Mouse (Mus musculus) midbrain, postnatal 0 days (tissue): Measurements from ENCODE around the gene Trim61. TPM values are rescaled to one million over a fixed set of nuclear protein-coding genes. Genes with fewer than 3 reads are reported as not detected.

ENCODE experiments used
- ATAC-seq: fragments of 200-750 bp; cut with Nextera tagmentation; 2 replicates; pipeline ENCODE4 v1.8.0; 2017; ENCODE audit warnings: moderate number of reproducible peaks, mild to moderate bottlenecking, moderate TSS enrichment, moderate library complexity; ENCODE audit not compliant: low FRiP score
- DNase-seq: peaks from one replicate; pipeline ENCODE4 v3.0.0-alpha.2; 2015; ENCODE audit warnings: low spot score
- H3K27ac ChIP-seq: fragments of 300-500 bp; sonication (generic); 2 replicates; pipeline ENCODE4 v1.5.1; 2014; ENCODE audit warnings: low read depth, mild to moderate bottlenecking, low read length, mixed read lengths
- H3K27me3 ChIP-seq: fragments of 300-500 bp; sonication (generic); 2 replicates; pipeline ENCODE4 v1.6.1; 2014; ENCODE audit warnings: low read length, control low read depth, mixed read lengths; ENCODE audit not compliant: insufficient read depth
- H3K36me3 ChIP-seq: fragments of 300-500 bp; sonication (generic); 2 replicates; pipeline ENCODE4 v1.6.1; 2014; ENCODE audit warnings: low read length, control low read depth, mixed read lengths; ENCODE audit not compliant: insufficient read depth
- H3K4me1 ChIP-seq: fragments of 300-500 bp; sonication (generic); 2 replicates; pipeline ENCODE4 v1.6.1; 2014; ENCODE audit warnings: mild to moderate bottlenecking, control low read depth, antibody characterized with exemption, low read length, mixed read lengths; ENCODE audit not compliant: insufficient read depth
- H3K4me2 ChIP-seq: fragments of 300-500 bp; sonication (generic); 2 replicates; pipeline ENCODE4 v1.6.1; 2014; ENCODE audit warnings: low read depth, mild to moderate bottlenecking, low read length, mixed read lengths; ENCODE audit not compliant: poor library complexity, severe bottlenecking
- H3K4me3 ChIP-seq: fragments of 300-500 bp; sonication (generic); 2 replicates; pipeline ENCODE4 v1.5.1; 2014; ENCODE audit warnings: low read depth, mild to moderate bottlenecking, low read length, moderate library complexity
- H3K9ac ChIP-seq: fragments of 300-500 bp; sonication (generic); replicated peaks from 2 replicates; pipeline ENCODE4 v1.6.1; 2014; ENCODE audit warnings: mild to moderate bottlenecking, low read length, moderate library complexity, mixed read lengths; ENCODE audit not compliant: poor library complexity, severe bottlenecking
- H3K9me3 ChIP-seq: fragments of 300-500 bp; sonication (generic); 2 replicates; pipeline ENCODE4 v1.6.1; 2016; ENCODE audit warnings: low read length, control low read depth
- CTCF ChIP-seq: IDR thresholded peaks from 2 replicates; pipeline ENCODE4 v1.5.1; 2016; ENCODE audit warnings: antibody characterized with exemption, mild to moderate bottlenecking
- WGBS: fragments of 180-500 bp; shearing (Covaris S2); extraction: QIAGEN DNeasy Blood & Tissue Kit; methylation state at CpG from one replicate; pipeline ENCODE4 v1.1.7; 2014; 5-methylcytosine and 5-hydroxymethylcytosine counted together
- polyA plus RNA-seq: library from polyadenylated mRNA; unstranded; fragments of >200 nt; fragmentation: Nextera tagmentation; extraction: Ambion mirVana; gene quantifications from 2 replicates; pipeline ENCODE4 v1.2.1, GENCODE M21; 2015
- total RNA-seq: library from RNA; depleted of rRNA; stranded (reverse); fragments of >200 nt; gene quantifications from 2 replicates; pipeline ENCODE4 v1.2.3, GENCODE M21; 2014

Gene Trim61
- total and polyA plus RNA-seq, 2 experiments from 2014 or later: not detected

DNA sequence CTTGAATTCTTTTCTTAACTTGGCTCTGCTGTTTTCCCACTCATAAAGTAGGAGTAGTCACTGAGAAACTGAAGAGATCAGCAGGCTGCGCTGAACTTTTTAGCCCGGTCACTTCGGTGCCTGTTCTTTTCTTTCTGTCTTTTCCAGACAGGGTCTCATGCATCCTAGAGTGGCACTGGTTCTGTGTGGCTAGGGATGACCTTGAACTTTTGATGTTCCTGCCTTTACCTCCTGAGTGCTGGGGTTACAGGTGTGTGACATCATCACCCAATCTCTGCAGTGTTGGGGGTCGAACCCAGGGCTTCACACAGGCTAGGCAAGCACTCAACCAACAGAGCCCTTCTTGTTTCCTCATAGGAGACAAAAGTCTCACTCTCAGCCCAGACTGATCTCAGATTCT, 38.4 kb upstream of the Trim61 start:
- no peaks in the 10 kb centered on the region for H3K4me1 ChIP-seq
- no peaks in the 10 kb centered on the region for H3K9me3 ChIP-seq

DNA sequence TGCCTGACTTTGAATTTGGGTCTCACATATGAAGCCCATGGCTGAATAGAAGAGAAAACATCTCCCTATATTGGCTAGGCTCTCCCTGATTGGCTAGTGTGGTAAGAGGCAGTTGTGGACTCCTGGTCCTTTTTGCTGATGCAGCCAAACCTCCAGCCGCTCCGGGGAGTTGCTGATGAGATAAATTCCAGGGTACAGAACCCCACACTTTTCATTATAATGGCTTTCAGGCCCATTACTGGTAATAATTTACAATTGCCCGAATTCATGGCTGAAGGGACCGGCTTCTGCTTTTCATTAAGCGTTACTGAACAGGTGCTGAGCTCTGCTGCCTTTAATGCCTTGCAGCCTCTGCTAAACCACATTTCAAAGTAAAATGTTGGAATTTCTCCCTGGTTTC, 35.6 kb upstream of the Trim61 start:
- H3K27ac ChIP-seq: no peak overlapping the region

More for the DNA sequence above, 38.4 kb upstream of the Trim61 start:
- Histone ChIP-seq H3K36me3 (no peaks in the 10 kb centered on the region), H3K9ac (no peak overlapping the region), H3K4me2 (no peak overlapping the region), H3K4me3 (no peak overlapping the region), H3K27me3 (no peaks in the 10 kb centered on the region), H3K27ac (no peak overlapping the region)
- DNase-seq (no peak), ATAC-seq (no peak)
- 90% methylated on average over 4 of the region's 4 CpGs for WGBS
- no peak for TF ChIP-seq CTCF

DNA sequence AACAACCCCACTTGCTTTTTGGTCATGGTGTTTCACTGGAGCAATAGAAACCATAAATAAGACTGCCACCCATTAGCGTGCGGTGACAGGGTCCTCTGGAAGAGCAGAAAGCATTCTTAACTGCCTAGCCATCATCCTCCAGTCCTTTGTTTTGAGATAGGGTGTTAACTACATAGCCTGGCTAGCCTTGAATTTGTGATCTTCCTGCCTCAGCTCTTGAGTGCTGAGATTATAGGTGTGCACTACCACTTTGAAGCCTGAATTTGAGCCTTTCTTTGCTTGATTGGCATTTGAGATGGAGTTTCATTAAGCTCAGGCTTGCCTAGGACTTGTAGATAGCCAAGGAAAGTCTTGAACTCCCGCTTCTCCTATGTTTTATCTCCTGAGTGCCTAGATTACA, 35.2 kb upstream of the Trim61 start:
- Histone ChIP-seq H3K27me3 (no peaks in the 10 kb centered on the region), H3K9ac (no peak overlapping the region), H3K4me1 (no peaks in the 10 kb centered on the region), H3K36me3 (no peaks in the 10 kb centered on the region), H3K4me2 (no peak overlapping the region), H3K27ac (no peak overlapping the region), H3K9me3 (no peaks in the 10 kb centered on the region), H3K4me3 (no peak overlapping the region)
- WGBS: 94% methylated on average over 3 of the region's 3 CpGs
- DNase-seq (no peak), ATAC-seq (no peak)
- no peak for TF ChIP-seq CTCF

More for the DNA sequence above, 35.6 kb upstream of the Trim61 start:
- H3K4me1 ChIP-seq: no peaks in the 10 kb centered on the region
- no peak for TF ChIP-seq CTCF
- no peaks in the 10 kb centered on the region for H3K36me3 ChIP-seq
- H3K9me3 ChIP-seq: no peaks in the 10 kb centered on the region
- DNase-seq: no peak
- no peak for ATAC-seq
- 73% methylated on average over 5 of the region's 5 CpGs for WGBS
- no peak overlapping the region for H3K4me2 ChIP-seq
- H3K9ac ChIP-seq: no peak overlapping the region
- no peak overlapping the region for H3K4me3 ChIP-seq
- no peaks in the 10 kb centered on the region for H3K27me3 ChIP-seq

DNA sequence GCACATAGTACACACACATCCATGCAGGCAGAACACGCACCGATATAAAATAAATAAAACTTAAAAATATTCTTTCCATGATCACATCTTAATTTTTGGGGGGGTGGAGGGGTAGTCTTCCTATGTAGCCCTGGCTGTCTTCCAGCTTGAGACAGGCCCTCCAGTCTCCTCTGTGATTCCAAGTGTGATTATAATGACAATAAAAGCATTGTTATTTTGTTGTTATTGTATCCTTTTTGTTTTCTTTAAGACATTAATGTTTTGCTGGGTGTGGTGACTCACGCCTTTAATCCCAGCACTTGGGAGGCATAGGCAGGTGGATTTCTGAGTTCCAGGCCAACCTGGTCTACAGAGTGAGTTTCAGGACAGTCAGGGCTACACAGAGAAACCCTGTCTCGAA, 29.5 kb upstream of the Trim61 start:
- H3K9me3 ChIP-seq: no peaks in the 10 kb centered on the region
- no peak for ATAC-seq
- no peaks in the 10 kb centered on the region for H3K4me1 ChIP-seq
- H3K4me2 ChIP-seq: no peak overlapping the region
- H3K27me3 ChIP-seq: no peaks in the 10 kb centered on the region
- no peak for DNase-seq
- WGBS: 86% methylated on average over 4 of the region's 4 CpGs
- no peak overlapping the region for H3K9ac ChIP-seq
- H3K4me3 ChIP-seq: no peak overlapping the region
- H3K27ac ChIP-seq: no peak overlapping the region
- H3K36me3 ChIP-seq: no peaks in the 10 kb centered on the region
- TF ChIP-seq CTCF: no peak

DNA sequence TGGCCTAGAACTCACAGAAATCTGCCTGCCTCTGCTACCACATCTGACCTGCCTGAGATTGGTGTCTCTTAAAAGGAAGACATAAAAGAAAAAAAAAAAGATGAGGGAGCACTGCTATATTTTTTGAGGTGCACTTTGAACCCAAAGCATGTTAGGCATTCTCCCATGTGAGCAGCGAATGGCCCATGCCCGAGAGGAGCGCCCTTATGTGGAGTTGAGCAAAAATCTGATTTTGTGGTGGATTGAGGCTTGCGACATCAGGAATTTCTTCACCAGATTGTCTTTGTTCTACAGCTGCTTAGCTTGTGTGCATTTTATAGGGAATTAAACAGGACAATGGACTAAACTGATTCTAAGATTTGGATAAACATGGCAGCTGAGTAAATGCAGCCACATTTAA, 28.9 kb upstream of the Trim61 start:
- WGBS: 97% methylated on average over 4 of the region's 4 CpGs
- no peaks in the 10 kb centered on the region for H3K27me3 ChIP-seq
- H3K4me1 ChIP-seq: no peaks in the 10 kb centered on the region
- H3K4me3 ChIP-seq: no peak overlapping the region
- no peaks in the 10 kb centered on the region for H3K9me3 ChIP-seq
- H3K36me3 ChIP-seq: no peaks in the 10 kb centered on the region
- no peak for TF ChIP-seq CTCF
- DNase-seq: no peak
- no peak overlapping the region for H3K27ac ChIP-seq
- no peak overlapping the region for H3K4me2 ChIP-seq
- no peak overlapping the region for H3K9ac ChIP-seq
- ATAC-seq: no peak

DNA sequence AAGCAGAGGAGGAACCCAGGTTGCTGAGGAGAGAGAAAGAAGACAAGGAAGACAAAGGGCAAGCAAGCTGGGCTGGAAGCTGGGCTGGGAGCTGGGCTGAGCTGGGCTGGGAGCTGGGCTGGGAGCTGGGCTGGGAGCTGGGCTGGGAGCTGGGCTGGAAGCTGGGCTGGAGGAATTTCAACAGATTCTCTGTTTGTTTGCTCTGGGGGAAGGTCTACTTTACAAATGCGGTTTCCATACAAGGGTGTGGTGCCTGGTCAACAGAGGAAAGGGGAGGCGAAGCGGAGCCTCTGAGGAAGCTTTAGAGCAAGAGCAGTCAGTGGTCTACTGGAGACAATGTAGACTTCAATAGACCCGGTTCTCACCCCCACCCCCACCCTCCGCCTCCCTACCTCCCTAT, 28.2 kb upstream of the Trim61 start:
- H3K9ac ChIP-seq: no peak overlapping the region
- H3K9me3 ChIP-seq: no peaks in the 10 kb centered on the region
- DNase-seq (no peak), ATAC-seq (no peak)
- no peaks in the 10 kb centered on the region for H3K27me3 ChIP-seq
- 44% methylated on average over 5 of the region's 5 CpGs for WGBS
- H3K4me2 ChIP-seq: no peak overlapping the region
- no peaks in the 10 kb centered on the region for H3K4me1 ChIP-seq
- TF ChIP-seq CTCF: no peak
- H3K36me3 ChIP-seq: no peaks in the 10 kb centered on the region
- H3K27ac ChIP-seq: no peak overlapping the region
- no peak overlapping the region for H3K4me3 ChIP-seq
